Mouse (Mus musculus) thymus, adult 2 months (tissue): Measurements from ENCODE around the gene Mtm1.

ENCODE experiments used
- CTCF ChIP-seq: fragments of 200-500 bp; IDR thresholded peaks from 2 replicates; pipeline ENCODE4 v1.5.1; 2012; ENCODE audit warnings: mild to moderate bottlenecking, control low read depth, low read length, moderate library complexity, borderline replicate concordance; ENCODE audit not compliant: control insufficient read depth, poor library complexity, insufficient read depth; ENCODE audit errors: extremely low read depth
- POLR2A ChIP-seq: fragments of 200-500 bp; IDR thresholded peaks from 2 replicates; pipeline ENCODE4 v1.6.1; 2012; ENCODE audit warnings: mild to moderate bottlenecking, low read length, control low read depth, moderate library complexity; ENCODE audit not compliant: control insufficient read depth, poor library complexity, insufficient read depth; ENCODE audit errors: extremely low read depth

GRCm38 (mm10) chrX:71365011-71365410, 154.4 kb downstream of the Mtm1 start:
- TF ChIP-seq CTCF (0 out of 2 replicates have a peak, but pooled peaks have one; percentile 4), POLR2A (no peak)
